Mouse (Mus musculus): ENCODE measurements at regions not wholly inside any gene's neighbourhood (a gene's known extent, or its start where the extent isn't known, plus 50 kb on each side); places are given as distances from the start of the nearest gene placed in this dataset.
"Not testable (repeated sequence)": the region's sequence is repeated elsewhere in the genome, so short reads cannot be mapped to it uniquely, and the experiment has no call there.

DNA sequence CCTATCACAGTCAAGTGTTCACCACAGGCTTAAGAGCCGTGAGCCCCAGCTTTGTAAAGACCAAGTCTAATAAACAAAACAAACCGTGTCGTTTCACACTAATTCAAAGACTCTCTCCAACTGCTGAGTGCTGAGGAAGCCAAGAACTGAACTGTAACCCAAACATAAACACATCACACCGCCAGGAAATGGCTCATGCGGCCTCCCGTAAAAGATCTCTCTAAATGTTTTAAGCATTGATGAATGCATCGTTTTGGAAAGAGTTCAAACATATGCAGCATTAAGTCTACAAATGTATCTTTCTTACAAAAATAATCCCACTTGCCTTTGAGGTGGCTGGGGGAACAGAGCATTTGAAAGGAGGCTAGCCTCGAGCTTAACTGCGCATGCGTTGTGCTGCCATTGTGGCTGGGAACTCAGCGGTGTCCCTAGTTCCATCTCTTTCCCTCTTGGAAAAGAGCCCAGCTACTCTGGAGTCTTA is 280.7 kb downstream of the Gxylt1 start:
- no peak for DNase-seq

DNA sequence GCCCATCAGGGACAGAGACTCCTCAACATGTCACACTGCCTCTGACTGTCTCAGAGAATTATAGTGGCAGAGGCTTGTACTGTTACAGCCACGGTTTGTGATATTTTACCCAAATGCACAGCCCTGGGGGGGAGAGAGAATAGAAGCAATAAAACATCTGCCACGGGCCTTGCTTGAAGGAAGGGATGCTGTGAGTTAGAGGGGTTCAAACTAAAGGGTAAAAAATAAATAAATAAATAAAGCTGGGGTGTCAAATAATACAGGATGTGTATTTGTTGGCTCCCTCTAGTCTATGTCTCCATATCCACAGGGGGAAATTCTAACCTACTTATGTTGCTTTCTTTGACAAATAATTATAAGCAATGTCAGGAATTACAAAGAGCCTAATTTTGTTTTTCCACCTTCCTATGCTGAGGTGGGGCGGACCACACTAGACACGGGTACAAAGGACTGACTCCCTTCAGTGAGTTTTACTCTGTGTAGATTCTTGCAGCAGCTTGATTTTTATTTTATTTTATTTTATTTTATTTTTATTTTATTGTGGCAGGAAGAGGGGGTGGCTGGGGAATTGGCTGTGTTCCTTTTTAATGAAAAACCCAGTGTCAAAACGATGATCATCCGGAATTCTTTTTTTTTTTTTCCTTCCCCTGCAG is 281.3 kb downstream of the Gxylt1 start:
- DNase-seq = no peak

DNA sequence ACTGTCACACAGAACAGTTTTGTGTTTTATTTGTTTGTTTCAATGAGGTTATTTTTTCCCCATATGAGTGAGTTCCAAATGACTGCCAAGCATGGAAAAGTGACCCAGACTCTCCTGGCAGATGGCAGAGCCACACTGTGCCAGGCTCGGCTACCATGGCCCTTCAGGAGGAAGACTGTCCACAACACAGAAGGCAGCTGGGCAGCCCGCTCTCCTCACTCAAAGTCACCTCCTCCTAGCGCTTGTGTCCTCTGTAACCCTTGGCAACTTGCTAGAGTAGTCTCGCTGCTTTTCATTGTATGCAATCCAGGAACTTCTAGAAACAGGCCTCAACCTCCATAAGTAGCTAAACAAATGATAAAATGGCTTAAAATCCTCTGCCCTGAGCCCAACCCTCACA is 299.2 kb downstream of the Gxylt1 start:
- no peak for DNase-seq

DNA sequence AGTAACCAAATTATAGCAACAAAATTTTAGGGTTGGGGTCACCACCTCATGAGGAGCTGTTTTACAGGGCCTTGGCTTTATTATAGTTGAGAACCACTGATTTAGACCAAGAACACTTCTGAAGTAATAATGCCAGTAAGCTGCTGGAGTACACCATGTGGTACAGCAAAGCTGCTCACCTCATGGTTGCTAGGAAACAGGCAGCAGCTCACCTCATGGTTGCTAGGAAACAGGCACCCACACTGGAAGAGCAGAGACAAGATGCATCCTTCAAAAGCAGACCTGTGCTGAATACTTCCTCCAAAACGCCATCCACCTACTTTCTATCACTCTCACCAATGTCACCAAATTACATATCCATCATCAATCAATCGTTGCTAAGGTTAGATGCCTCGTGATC is 300.0 kb downstream of the Gxylt1 start:
- no peak for DNase-seq

DNA sequence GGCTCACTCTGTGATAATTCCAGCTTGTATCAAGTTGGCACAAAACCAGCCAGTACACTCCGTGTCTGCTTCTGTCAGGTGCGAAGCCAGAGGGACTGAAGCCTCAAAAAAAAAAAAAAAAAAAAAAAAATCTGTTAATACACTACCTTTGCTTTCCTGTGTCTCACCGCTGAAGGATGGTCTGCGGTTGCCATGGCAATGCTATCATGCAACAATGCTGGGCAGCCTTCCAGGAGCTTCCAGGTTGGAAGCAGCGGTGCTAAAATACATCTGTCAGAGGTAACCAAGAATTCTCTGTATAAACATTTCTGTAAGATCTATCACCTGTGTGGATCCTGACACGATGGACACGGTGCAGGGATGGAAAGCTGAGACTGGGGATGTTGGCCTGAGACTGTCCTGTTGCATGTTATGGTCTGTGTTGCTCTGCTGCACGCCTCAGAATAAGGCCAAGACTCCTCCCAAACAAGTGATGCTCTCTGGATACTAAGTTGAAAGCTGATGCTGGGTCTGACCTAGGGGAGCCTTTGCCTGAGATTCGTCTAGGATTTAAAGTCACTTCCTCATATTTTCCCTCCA is 301.2 kb downstream of the Gxylt1 start:
- DNase-seq = no peak

DNA sequence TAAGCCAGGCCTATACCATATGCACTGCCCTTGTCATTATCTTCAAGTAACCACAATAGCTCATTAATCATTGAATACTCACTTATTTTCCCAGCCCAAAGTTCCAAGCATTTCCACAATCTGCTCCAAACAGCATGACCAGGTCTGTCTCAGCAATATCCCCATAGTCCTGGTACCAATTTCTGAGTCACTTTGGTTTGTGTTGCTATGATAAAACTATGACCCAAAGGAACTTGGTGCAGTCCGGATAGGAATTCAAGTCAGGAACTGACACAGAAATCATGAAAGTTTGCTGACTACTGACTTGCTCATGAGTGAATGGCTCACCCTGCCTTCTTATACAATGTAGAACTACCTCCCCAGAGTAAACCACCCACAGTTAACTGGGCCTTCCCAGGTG is 309.4 kb downstream of the Gxylt1 start:
- DNase-seq = no peak

DNA sequence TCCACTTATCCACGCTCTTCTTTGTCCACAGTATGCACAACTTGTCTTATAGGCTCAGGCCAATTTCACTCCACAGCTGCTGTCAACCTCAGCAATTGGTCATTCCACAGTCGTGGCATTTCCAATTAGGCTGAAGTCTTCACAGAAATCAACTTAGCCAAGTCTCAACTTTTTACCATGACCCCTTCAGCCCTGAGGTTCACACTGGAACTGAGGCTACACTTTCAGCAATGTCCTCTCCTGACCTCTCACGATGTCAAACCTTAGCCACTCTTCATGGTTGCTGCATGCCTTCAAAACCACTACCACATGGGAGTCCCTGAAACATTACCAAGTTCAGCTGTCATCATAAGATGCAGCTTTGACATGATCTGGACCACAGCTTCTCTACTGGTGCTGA is 310.1 kb downstream of the Gxylt1 start:
- DNase-seq = no peak

DNA sequence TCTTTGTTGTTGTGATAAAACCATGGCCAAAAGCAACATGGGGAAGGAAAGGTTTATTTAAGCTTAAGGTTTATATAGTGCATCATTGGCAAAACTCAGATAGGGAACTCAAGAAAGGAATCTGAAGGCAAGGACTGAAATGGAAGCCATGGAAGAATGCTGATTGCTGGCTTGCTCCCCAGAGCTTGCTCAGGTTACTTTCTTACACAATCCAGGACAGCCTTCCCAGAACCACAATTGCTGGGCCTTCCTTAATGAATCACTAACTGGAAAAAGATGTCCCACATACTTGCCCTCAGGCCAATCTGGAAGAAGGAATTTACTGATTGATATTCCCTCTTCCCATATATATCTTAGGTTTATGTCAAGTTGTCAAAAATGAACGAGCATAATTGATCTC is 310.8 kb downstream of the Gxylt1 start:
- DNase-seq = no peak

DNA sequence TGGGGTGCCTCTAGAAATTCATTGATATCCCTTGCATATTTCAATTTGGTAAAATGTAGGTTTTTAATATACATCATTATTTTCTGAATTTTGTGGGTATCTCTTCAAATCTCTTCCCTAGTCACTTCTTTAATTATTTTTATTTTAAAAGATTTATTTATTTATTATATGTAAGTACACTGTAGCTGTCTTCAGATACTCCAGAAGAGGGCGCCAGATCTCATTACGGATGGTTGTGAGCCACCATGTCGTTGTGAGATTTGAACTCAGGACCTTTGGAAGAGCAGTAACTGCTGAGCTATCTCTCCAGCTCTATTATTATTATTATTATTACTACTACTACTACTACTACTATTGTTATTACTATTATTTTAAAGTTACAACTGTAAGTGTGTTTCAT is 324.1 kb downstream of the Gxylt1 start:
- not testable (repeated sequence) for DNase-seq

DNA sequence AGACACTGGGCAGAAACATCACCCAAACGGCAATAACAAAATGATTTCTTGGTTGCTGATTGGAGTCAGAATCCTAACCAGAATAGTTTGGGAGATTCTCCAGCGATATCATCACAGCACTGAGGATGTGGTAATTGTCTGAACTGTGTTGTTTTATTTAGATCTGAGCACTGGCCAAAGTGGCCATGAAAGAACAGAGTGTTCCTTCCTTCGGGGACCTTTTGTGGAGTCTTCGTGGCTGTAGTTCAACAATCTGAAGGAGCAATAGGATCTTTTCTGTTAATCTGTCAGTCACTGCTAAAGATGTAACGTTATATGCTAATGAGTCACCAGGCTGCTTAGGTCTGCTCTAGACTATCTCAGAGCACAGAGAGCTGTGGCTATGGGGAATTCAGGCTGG is 328.8 kb downstream of the Gxylt1 start:
- no peak for DNase-seq

DNA sequence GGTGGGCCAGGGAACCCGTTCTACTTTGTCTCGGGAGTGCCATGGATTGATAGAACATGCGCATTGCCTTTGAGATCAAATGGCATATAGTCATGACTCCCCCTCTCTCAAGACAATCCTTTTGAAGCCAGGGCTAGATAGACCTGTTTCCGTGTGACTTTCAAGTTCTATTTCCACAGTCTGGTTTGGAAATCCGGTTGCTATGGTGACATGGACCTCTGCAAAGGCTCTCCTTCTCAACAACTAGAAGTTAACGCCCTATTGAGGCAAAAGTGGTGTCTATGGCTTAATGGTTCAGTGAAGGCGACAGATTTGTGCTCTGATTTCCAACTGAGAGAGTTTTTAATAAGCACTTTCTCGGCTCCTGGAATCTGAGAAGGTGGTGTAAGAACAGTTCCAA is 371.2 kb downstream of the Gxylt1 start:
- no peak for DNase-seq

DNA sequence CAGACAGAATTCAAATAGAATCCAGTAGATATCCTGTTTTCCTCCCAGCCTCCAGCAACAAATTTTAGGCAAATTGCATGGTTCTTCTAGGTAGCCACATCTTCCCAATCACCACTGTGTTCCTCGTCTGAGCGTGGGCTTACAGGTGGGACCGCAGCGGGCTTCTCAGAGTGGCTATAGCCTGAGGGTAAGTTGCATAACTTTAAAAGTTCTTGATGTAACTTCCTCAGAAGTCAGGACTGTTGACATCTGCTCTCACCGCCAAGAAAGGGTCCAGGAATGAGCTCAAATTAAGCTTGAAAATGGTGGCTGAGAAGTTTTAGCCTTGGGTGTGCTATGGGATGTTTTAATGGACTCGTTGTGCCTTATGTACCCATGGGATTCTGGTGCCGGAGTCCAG is 377.7 kb downstream of the Gxylt1 start:
- no peak for DNase-seq

DNA sequence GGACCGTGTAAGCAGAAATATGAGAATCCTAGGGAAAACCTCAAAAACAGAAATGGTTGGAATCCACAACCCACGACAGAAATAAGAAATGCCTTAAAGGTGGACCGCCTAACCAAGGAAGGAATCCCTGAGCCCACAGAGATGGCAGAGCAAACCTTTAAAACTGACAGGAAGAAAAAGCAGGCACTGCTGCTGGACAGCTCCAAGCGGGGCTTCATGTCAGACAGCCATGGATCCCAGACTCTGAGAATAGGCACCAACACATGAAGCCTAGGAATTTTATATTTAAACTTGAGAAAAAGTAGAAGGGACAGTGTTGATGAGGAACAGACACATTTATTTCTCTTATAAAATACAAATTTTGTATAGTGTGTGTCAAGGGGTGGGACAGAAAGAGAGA is 379.1 kb downstream of the Gxylt1 start:
- peak; percentile 28 for DNase-seq

DNA sequence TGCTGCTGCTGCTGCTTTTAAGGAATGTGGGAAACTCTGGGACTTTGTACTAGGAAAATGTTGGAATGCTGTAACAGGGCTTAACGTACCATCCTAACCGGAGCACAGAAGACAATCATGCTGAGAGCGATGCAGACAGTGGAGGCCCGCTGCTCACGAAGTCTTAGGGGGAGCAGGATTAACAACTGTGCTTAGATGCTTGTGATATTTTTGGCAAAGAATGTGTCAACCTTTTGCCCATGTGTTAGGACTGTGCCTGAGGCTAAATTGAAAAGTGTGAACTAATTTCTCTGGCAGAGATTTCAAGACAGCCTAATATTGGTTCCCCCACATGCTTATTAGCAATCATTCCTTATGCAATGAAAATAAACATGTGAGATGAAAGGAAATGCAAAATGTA is 398.5 kb downstream of the Gxylt1 start:
- DNase-seq = no peak

DNA sequence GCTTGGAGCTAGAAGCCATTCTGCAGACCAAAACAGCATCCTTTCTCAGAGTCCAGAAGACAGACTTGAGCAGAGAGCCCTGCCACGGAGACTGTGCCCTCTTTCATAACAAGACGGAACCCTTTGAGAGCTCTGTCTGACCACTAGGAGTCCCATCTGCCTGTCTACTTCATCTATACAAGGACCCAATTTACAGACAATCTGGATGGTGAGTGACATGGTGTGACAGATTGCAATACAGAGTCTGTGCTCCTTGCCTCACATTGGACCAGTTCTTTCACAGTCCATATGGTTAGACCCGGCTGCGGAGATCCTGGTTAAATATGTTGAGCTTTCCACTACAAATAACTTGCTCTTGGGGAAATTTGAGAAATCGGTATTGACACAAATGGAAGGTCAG is 410.9 kb downstream of the Gxylt1 start:
- no peak for DNase-seq

DNA sequence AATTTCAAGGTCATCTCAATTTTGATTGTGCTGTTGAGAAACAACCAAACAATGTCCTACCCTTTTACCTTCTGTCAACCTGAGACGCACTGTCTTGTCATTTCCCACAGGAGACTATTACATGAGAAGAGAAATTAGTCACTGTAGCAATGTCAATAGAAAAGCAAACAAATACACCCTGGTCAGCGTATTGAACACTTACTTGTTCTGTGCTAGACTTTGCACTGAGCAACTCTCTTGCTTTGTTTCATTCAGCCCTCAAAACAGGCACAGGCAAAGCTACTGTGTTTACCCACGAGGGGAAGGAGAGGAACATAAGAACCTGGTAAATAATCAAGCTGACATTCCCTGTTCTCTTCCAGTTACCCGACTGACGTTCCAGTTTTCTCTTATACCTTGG is 424.1 kb downstream of the Gxylt1 start:
- no peak for DNase-seq

DNA sequence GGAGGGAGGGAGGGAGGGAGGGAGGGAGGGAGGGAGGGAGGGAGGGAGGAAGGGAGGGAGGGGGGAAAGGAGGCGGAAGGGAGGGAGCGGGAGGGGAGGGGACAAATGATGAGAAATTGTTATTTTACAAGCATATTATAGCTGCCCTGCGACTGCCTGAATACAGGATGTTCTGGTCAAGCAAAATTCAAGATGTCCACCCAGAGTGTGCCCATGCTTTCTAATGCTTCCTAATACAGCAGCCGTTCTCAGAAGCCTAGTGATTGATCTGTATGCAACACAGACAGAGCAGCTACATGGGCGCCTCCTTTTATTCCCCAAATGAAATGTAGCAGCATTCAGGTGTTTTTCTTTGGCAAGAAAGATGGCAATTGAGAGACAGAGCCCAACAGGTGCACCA is 434.9 kb downstream of the Gxylt1 start:
- DNase-seq = no peak

DNA sequence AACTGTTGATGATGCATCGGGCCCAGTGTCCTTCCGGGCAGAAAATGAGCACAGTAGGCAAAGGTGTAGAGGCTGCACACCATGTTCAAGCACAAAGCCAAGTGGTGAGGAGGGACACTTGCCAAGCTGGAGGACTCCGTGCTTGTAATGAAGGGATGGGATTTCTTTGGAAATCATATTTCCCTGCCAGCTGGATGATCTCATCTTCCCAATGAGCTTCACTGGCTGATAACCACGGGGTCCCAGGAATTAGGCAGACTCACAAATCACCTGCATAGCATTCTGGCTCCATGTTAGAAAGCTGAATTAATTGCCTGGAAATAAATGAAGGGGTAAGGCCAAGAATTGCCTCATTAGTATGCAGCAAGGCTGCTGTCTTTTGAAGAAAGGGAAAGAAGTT is 435.4 kb downstream of the Gxylt1 start:
- peak; percentile 3 for DNase-seq

DNA sequence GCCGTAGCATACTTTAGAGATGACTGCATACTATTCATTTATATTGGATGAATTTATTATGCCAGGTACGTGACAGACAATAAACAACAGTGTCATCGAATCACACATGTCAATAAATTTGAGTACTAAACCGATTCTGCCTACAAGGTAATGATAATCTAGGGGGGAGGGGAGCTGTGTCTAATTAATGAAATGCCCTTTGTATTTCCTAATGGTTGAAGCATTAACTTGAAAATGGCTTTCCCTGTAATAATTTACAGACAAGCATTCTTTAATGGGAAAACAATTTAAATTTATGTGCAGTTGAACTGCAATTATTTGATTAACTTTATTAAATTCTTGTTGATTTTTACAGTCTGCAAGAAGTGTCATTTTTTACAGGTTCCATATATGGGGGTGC is 429.5 kb downstream of the Pdzrn4 start:
- DNase-seq = no peak

Measured in embryo, embryonic 11 days (tissue).